Mouse (Mus musculus): ENCODE measurements at regions not wholly inside any gene's neighbourhood (a gene's known extent, or its start where the extent isn't known, plus 50 kb on each side); places are given as distances from the start of the nearest gene placed in this dataset.

GRCm38 (mm10) chr8:34431985-34432384 lies 320.4 kb upstream of the Gm10131 start:
- Histone ChIP-seq H3K4me2 (ENCODE audit: low read length) (no peak overlapping the region), H3K4me1 (ENCODE audit: control insufficient read depth, insufficient read depth, low read depth, low read length) (no peaks in the 10 kb centered on the region), H3K9me3 (ENCODE audit: control insufficient read depth, low read length) (no peaks in the 10 kb centered on the region), H3K27me3 (replicated peaks; ENCODE audit: control insufficient read depth, insufficient read depth, low read length) (no peaks in the 10 kb centered on the region), H3K9ac (ENCODE audit: low read depth, low read length) (no peak overlapping the region), H3K27ac (ENCODE audit: low read depth, low read length) (no peak overlapping the region), H3K4me3 (ENCODE audit: low read length) (no peak overlapping the region), H3K36me3 (ENCODE audit: control insufficient read depth, insufficient read depth, low read length) (no peaks in the 10 kb centered on the region)
- ATAC-seq: no peak
- 93% methylated on average over 7 of the region's 7 CpGs for WGBS

GRCm38 (mm10) chr8:34429231-34429630 lies 317.7 kb upstream of the Gm10131 start:
- ATAC-seq: no peak
- no peaks in the 10 kb centered on the region for H3K27me3 ChIP-seq (replicated peaks; ENCODE audit: control insufficient read depth, insufficient read depth, low read length)
- WGBS: 87% methylated on average over 3 of the region's 3 CpGs
- H3K9me3 ChIP-seq (ENCODE audit: control insufficient read depth, low read length): no peaks in the 10 kb centered on the region
- no peaks in the 10 kb centered on the region for H3K4me1 ChIP-seq (ENCODE audit: control insufficient read depth, insufficient read depth, low read depth, low read length)
- no peak overlapping the region for H3K4me3 ChIP-seq (ENCODE audit: low read length)
- H3K4me2 ChIP-seq (ENCODE audit: low read length): no peak overlapping the region
- no peaks in the 10 kb centered on the region for H3K36me3 ChIP-seq (ENCODE audit: control insufficient read depth, insufficient read depth, low read length)
- H3K27ac ChIP-seq (ENCODE audit: low read depth, low read length): no peak overlapping the region
- H3K9ac ChIP-seq (ENCODE audit: low read depth, low read length): no peak overlapping the region

GRCm38 (mm10) chr8:34401571-34401970 lies 290.0 kb upstream of the Gm10131 start:
- Histone ChIP-seq H3K4me3 (ENCODE audit: low read length) (no peak overlapping the region), H3K36me3 (ENCODE audit: control insufficient read depth, insufficient read depth, low read length) (no peaks in the 10 kb centered on the region), H3K27ac (ENCODE audit: low read depth, low read length) (no peak overlapping the region), H3K27me3 (replicated peaks; ENCODE audit: control insufficient read depth, insufficient read depth, low read length) (no peaks in the 10 kb centered on the region), H3K9me3 (ENCODE audit: control insufficient read depth, low read length) (no peaks in the 10 kb centered on the region), H3K4me1 (ENCODE audit: control insufficient read depth, insufficient read depth, low read depth, low read length) (peaks cover 22% of the 10 kb centered on the region), H3K4me2 (ENCODE audit: low read length) (no peak overlapping the region), H3K9ac (ENCODE audit: low read depth, low read length) (no peak overlapping the region)
- no peak for ATAC-seq
- 62% methylated on average over 3 of the region's 3 CpGs for WGBS

GRCm38 (mm10) chr8:34398914-34399813 lies 287.6 kb upstream of the Gm10131 start:
- 0 out of 2 replicates have a peak, but pooled peaks have one; percentile 8 for ATAC-seq
- 39% methylated on average over 14 of the region's 14 CpGs for WGBS
- peaks cover 22% of the 10 kb centered on the region for H3K4me1 ChIP-seq (ENCODE audit: control insufficient read depth, insufficient read depth, low read depth, low read length)
- H3K9me3 ChIP-seq (ENCODE audit: control insufficient read depth, low read length): peaks cover 2% of the 10 kb centered on the region; the same call in 1 of the 2 replicates
- no peaks in the 10 kb centered on the region for H3K27me3 ChIP-seq (replicated peaks; ENCODE audit: control insufficient read depth, insufficient read depth, low read length)
- no peak overlapping the region for H3K4me2 ChIP-seq (ENCODE audit: low read length)
- H3K9ac ChIP-seq (ENCODE audit: low read depth, low read length): no peak overlapping the region
- H3K4me3 ChIP-seq (ENCODE audit: low read length): no peak overlapping the region
- no peaks in the 10 kb centered on the region for H3K36me3 ChIP-seq (ENCODE audit: control insufficient read depth, insufficient read depth, low read length)
- H3K27ac ChIP-seq (ENCODE audit: low read depth, low read length): peak overlapping the region; percentile 49

GRCm38 (mm10) chr8:34397583-34398411 lies 286.3 kb upstream of the Gm10131 start:
- peak; percentile 66 for ATAC-seq
- Histone ChIP-seq H3K9ac (ENCODE audit: low read depth, low read length) (0 out of 2 replicates have a peak overlapping the region, but pooled peaks have one; percentile 29), H3K9me3 (ENCODE audit: control insufficient read depth, low read length) (peaks cover 2% of the 10 kb centered on the region; the same call in 1 of the 2 replicates), H3K27ac (ENCODE audit: low read depth, low read length) (peak overlapping the region; percentile 76), H3K4me3 (ENCODE audit: low read length) (no peak overlapping the region), H3K36me3 (ENCODE audit: control insufficient read depth, insufficient read depth, low read length) (no peaks in the 10 kb centered on the region), H3K27me3 (replicated peaks; ENCODE audit: control insufficient read depth, insufficient read depth, low read length) (no peaks in the 10 kb centered on the region), H3K4me2 (ENCODE audit: low read length) (peak overlapping the region; percentile 26), H3K4me1 (ENCODE audit: control insufficient read depth, insufficient read depth, low read depth, low read length) (peaks cover 25% of the 10 kb centered on the region)
- WGBS: 26% methylated on average over 23 of the region's 23 CpGs

- 54% methylated on average over 4 of the region's 4 CpGs for WGBS
- no peak for ATAC-seq
- H3K9ac ChIP-seq (ENCODE audit: low read depth, low read length): no peak overlapping the region; the same call in 1 of the 2 replicates
Observed at GRCm38 (mm10) chr8:34397225-34397582, 285.7 kb upstream of the Gm10131 start.

GRCm38 (mm10) chr8:34392981-34393828 lies 281.7 kb upstream of the Gm10131 start:
- no peak overlapping the region for H3K9ac ChIP-seq (ENCODE audit: low read depth, low read length)
- H3K4me2 ChIP-seq (ENCODE audit: low read length): no peak overlapping the region; the same call in 1 of the 2 replicates
- ATAC-seq: peak; percentile 53
- peaks cover 2% of the 10 kb centered on the region; the same call in 1 of the 2 replicates for H3K9me3 ChIP-seq (ENCODE audit: control insufficient read depth, low read length)
- H3K36me3 ChIP-seq (ENCODE audit: control insufficient read depth, insufficient read depth, low read length): no peaks in the 10 kb centered on the region
- peaks cover 25% of the 10 kb centered on the region for H3K4me1 ChIP-seq (ENCODE audit: control insufficient read depth, insufficient read depth, low read depth, low read length)
- whole genome bisulfite sequencing: 60% methylated on average over 15 of the region's 15 CpGs
- H3K4me3 ChIP-seq (ENCODE audit: low read length): no peak overlapping the region
- H3K27me3 ChIP-seq (replicated peaks; ENCODE audit: control insufficient read depth, insufficient read depth, low read length): no peaks in the 10 kb centered on the region
- peak overlapping the region; percentile 60 for H3K27ac ChIP-seq (ENCODE audit: low read depth, low read length)

More at GRCm38 (mm10) chr8:34397225-34397582, 285.7 kb upstream of the Gm10131 start:
- peaks cover 31% of the 10 kb centered on the region for H3K4me1 ChIP-seq (ENCODE audit: control insufficient read depth, insufficient read depth, low read depth, low read length)
- no peak overlapping the region for H3K4me3 ChIP-seq (ENCODE audit: low read length)
- H3K27me3 ChIP-seq (replicated peaks; ENCODE audit: control insufficient read depth, insufficient read depth, low read length): no peaks in the 10 kb centered on the region
- peak overlapping the region; percentile 26 for H3K4me2 ChIP-seq (ENCODE audit: low read length)
- H3K27ac ChIP-seq (ENCODE audit: low read depth, low read length): peak overlapping the region; percentile 76
- no peaks in the 10 kb centered on the region for H3K36me3 ChIP-seq (ENCODE audit: control insufficient read depth, insufficient read depth, low read length)
- H3K9me3 ChIP-seq (ENCODE audit: control insufficient read depth, low read length): peaks cover 2% of the 10 kb centered on the region; the same call in 1 of the 2 replicates

GRCm38 (mm10) chr8:34392208-34392980 lies 280.9 kb upstream of the Gm10131 start:
- peaks cover 2% of the 10 kb centered on the region; the same call in 1 of the 2 replicates for H3K9me3 ChIP-seq (ENCODE audit: control insufficient read depth, low read length)
- peak; percentile 89 for ATAC-seq
- no peak overlapping the region for H3K4me3 ChIP-seq (ENCODE audit: low read length)
- no peaks in the 10 kb centered on the region for H3K36me3 ChIP-seq (ENCODE audit: control insufficient read depth, insufficient read depth, low read length)
- H3K9ac ChIP-seq (ENCODE audit: low read depth, low read length): peak overlapping the region; percentile 46; the same call in 1 of the 2 replicates
- peak overlapping the region; percentile 60 for H3K27ac ChIP-seq (ENCODE audit: low read depth, low read length)
- H3K27me3 ChIP-seq (replicated peaks; ENCODE audit: control insufficient read depth, insufficient read depth, low read length): no peaks in the 10 kb centered on the region
- H3K4me2 ChIP-seq (ENCODE audit: low read length): no peak overlapping the region; the same call in 1 of the 2 replicates
- H3K4me1 ChIP-seq (ENCODE audit: control insufficient read depth, insufficient read depth, low read depth, low read length): peaks cover 19% of the 10 kb centered on the region
- WGBS: 41% methylated on average over 14 of the region's 14 CpGs
